Mouse (Mus musculus): ENCODE data around the gene Arl5c. TPM values are rescaled to one million over a fixed set of nuclear protein-coding genes. Genes with fewer than 3 reads are reported as not detected.

Gene Arl5c
- 9.8 and 15.7 TPM in 2 replicates for polyA plus RNA-seq (2016; fragmentation: Nextera tagmentation; extraction: Ambion mirVana)

DNA sequence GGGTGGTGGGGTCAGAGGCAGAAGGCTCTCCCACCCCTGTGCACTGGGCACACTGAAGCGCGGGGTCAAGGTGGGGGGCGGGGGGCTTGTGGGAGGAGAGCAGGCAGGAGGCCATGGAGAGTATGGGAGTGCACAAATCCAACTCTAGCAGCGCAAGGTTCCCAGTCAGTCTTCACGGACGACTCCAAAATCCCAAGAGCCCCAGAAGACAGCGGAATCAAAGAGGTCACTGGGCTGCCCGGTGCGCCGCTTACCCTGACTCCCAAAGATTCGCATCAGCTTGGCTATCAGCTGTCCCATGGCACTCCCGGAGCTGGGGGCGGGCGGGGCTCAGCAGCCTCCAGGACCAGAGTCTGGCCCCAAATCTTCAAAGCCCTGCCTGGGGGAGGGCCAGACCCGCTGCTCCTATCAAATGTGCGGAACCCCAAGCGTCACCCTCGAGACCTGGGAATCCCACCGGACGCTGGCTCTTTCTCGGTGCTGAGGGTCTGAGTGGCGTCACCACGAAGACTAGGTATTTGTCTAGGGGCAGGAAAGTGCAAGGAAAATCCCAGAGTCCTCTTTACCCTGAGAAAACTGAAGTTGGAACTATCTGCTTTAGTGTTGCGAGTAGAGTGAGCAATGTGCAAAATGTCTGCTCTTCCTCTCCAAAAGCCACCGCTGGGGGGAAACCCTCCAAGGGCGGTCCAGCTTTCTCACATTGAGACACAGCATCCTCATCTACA, at the start of gene Arl5c:
Gene Arl5c, minus strand, starts transcription at position 618 of the 725 bp plus-strand sequence.
- peaks cover 69% of the 10 kb centered on the region for H3K27me3 ChIP-seq (ENCODE audit: insufficient read depth, poor library complexity, severe bottlenecking)
- peak within 1 kb of the TSS; percentile 66 for H3K4me3 ChIP-seq
- DNase-seq (ENCODE audit: low spot score), result no peak
- WGBS, result 1% methylated on average over 26 of the region's 26 CpGs
- H3K27ac ChIP-seq, result 0 out of 2 replicates have a peak within 1 kb of the TSS, but pooled peaks have one; percentile 52
- no peaks in the 10 kb centered on the region for H3K36me3 ChIP-seq
- H3K9me3 ChIP-seq, result no peaks in the 10 kb centered on the region
- peaks cover 26% of the 10 kb centered on the region for H3K4me1 ChIP-seq

DNA sequence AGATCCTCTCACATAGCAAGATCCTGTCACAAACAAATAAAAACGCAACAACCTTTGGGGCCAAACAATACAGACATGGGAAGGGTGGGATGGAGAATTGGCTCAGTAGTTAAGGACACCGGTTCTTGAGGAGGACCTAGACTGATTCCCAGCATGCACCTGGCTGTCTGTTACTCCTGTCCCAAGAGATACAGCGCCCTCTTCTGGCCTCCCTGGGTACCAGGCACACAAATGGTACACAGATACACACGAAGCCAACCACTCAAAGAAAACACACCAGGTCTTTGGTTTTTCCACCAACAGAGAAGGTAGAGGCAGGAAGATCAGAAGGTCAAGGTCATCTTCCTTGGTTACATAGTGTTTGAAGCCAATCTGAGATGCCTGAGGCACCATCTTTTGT, 49.6 kb upstream of the Arl5c start:
- Histone ChIP-seq H3K4me3 (no peak overlapping the region), H3K4me1 (peaks cover 24% of the 10 kb centered on the region), H3K9me3 (no peaks in the 10 kb centered on the region), H3K36me3 (no peaks in the 10 kb centered on the region), H3K27me3 (ENCODE audit: insufficient read depth, poor library complexity, severe bottlenecking) (peaks cover 48% of the 10 kb centered on the region), H3K27ac (no peak overlapping the region)
- DNase-seq (ENCODE audit: low spot score), result no peak
- 67% methylated on average over 4 of the region's 4 CpGs for WGBS

DNA sequence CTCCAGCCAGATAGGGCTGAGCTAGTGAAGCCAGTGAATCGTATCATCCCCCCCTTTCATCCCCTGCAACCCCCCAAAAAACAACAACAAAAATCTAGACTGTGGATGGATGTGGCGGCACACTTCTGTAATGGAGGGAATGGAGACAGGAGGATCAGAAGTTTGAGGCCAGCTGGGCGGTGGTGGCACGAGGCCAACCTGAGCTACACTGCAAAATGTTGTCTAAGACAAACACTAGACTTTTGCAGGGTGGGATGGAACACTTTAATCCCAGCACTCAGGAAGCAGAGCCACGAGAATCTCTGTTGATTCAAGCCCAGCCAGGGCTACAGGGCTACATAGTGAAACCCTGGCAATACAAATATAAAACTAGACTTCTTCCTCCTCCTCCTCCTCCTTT, 48.1 kb upstream of the Arl5c start:
- Histone ChIP-seq H3K4me1 (peaks cover 21% of the 10 kb centered on the region), H3K9me3 (no peaks in the 10 kb centered on the region), H3K4me3 (no peak overlapping the region), H3K27me3 (ENCODE audit: insufficient read depth, poor library complexity, severe bottlenecking) (peaks cover 41% of the 10 kb centered on the region), H3K27ac (no peak overlapping the region), H3K36me3 (no peaks in the 10 kb centered on the region)
- DNase-seq (ENCODE audit: low spot score), result no peak
- WGBS, result 66% methylated on average over 5 of the region's 5 CpGs

DNA sequence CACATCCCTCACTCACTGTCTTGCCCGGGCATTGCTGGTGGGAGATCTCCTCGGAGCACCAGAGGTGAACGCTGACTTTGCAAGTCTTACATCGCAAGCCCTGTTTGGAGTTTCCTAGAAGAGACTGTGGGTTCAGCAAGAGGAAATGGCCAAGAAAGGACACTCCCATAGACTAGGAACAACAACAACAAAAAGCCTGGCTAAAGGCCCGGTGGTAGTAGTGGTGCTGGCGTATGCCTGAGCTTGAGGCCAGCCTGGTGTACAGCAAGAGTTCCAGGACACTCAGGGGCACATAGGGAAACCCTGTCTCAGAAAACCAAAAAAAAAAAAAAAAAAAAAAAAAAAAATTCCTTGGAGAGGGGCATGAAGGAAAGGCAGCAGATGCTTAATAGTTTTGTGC, 46.8 kb upstream of the Arl5c start:
- H3K9me3 ChIP-seq, result no peaks in the 10 kb centered on the region
- no peak overlapping the region for H3K27ac ChIP-seq
- H3K4me3 ChIP-seq, result no peak overlapping the region
- no peaks in the 10 kb centered on the region for H3K36me3 ChIP-seq
- H3K27me3 ChIP-seq (ENCODE audit: insufficient read depth, poor library complexity, severe bottlenecking), result peaks cover 36% of the 10 kb centered on the region
- peaks cover 22% of the 10 kb centered on the region for H3K4me1 ChIP-seq
- WGBS, result 74% methylated on average over 6 of the region's 6 CpGs
- no peak for DNase-seq (ENCODE audit: low spot score)

DNA sequence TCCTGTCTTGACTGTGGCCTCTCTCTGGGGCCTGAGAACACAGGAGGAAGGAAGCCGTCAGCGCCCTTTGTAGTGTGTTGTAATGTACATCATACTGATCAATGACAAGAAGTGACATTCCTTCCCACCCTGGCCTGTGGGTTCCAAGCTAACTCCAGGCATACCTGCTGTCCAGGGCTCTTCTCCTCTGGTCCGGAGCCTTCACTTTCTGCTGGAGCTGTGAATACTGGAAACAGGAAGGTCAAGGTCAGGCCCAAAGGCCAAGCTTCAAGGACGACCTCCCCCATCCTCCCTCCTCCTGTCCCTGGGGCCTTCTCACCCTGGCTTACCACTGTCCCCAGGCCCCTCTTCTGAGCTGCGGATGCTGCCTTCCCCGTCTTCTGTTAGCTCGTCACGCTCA, 45.0 kb upstream of the Arl5c start:
- Histone ChIP-seq H3K36me3 (no peaks in the 10 kb centered on the region), H3K9me3 (no peaks in the 10 kb centered on the region), H3K4me1 (peaks cover 27% of the 10 kb centered on the region), H3K27ac (peak overlapping the region; percentile 59; the same call in 1 of the 2 replicates), H3K4me3 (no peak overlapping the region), H3K27me3 (ENCODE audit: insufficient read depth, poor library complexity, severe bottlenecking) (peaks cover 51% of the 10 kb centered on the region)
- 61% methylated on average over 8 of the region's 8 CpGs for WGBS
- no peak for DNase-seq (ENCODE audit: low spot score)

DNA sequence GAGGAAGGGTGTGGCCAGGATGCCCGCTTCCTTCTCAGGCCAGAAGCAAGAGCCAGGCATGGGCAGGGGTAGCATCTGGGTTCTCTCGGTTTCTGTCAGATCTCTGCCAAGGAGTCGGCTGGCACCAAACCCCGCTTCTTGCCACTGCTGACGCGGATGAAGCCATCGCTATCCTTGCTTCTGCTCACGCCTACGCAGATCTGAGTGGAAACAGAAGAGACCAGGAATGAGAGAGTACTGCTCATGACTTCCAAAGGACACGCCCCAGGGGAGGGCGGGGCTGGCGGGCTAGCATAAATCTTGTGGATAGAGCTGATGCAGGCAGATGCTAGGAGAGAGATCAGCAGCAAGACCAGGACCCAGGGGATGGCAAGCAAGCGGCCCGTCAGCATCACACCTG, 41.9 kb upstream of the Arl5c start:
- Histone ChIP-seq H3K27ac (no peak overlapping the region), H3K27me3 (ENCODE audit: insufficient read depth, poor library complexity, severe bottlenecking) (peaks cover 54% of the 10 kb centered on the region), H3K9me3 (no peaks in the 10 kb centered on the region), H3K4me1 (peaks cover 32% of the 10 kb centered on the region), H3K36me3 (no peaks in the 10 kb centered on the region), H3K4me3 (no peak overlapping the region)
- WGBS, result 43% methylated on average over 14 of the region's 14 CpGs
- DNase-seq (ENCODE audit: low spot score), result no peak

DNA sequence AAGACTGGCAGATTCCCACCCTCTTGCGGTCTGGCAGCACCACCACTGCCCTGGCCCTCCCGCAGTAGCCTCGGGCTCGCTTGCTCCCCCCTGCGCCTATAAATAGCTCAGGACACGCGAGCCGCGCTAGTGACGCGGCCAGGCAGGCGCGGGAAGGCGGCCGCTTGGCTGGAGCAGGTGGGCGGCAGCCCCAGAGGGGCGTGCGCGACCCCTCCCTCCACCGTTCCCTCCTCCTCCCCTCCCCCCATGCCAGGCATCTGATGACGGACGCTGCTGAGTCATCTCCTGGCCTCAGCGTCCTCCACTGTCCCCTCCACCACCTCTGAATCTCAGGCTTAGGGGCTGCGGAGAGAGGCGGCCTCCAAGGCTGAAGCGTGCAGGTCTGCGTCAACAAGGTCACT, 40.0 kb upstream of the Arl5c start:
- peaks cover 5% of the 10 kb centered on the region for H3K36me3 ChIP-seq
- peak overlapping the region; percentile 80 for H3K27ac ChIP-seq

DNA sequence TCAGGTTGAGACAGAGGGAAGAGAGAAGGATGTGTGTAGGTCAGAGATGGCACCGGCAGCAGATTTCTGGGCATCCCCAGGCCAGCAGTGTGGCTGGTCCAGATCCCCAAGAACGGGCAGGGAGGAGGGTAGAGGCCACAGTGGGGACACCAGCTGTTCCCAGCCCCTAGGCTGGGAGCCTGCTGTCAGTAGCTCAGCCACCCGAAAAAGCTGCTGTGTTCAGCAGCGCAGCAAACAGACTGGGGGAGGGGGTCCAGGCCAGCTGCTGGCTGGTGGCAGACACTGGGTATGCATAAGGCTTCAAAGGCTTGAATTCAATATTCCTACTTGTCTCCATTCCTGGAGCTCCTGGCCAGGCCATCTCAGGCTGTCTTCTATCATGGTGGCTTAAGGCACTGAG, 38.9 kb upstream of the Arl5c start:
- H3K36me3 ChIP-seq, result peaks cover 17% of the 10 kb centered on the region
- peaks cover 25% of the 10 kb centered on the region for H3K4me1 ChIP-seq
- H3K9me3 ChIP-seq, result no peaks in the 10 kb centered on the region
- H3K27ac ChIP-seq, result no peak overlapping the region
- H3K4me3 ChIP-seq, result no peak overlapping the region
- H3K27me3 ChIP-seq (ENCODE audit: insufficient read depth, poor library complexity, severe bottlenecking), result peaks cover 45% of the 10 kb centered on the region
- no peak for DNase-seq (ENCODE audit: low spot score)
- 43% methylated on average over 4 of the region's 4 CpGs for WGBS

More for the DNA sequence above, 40.0 kb upstream of the Arl5c start:
- H3K4me3 ChIP-seq, result peak overlapping the region; percentile 57
- DNase-seq (ENCODE audit: low spot score), result peak; percentile 85
- H3K4me1 ChIP-seq, result peaks cover 28% of the 10 kb centered on the region
- H3K9me3 ChIP-seq, result no peaks in the 10 kb centered on the region
- WGBS, result 1% methylated on average over 26 of the region's 27 CpGs
- peaks cover 48% of the 10 kb centered on the region for H3K27me3 ChIP-seq (ENCODE audit: insufficient read depth, poor library complexity, severe bottlenecking)

DNA sequence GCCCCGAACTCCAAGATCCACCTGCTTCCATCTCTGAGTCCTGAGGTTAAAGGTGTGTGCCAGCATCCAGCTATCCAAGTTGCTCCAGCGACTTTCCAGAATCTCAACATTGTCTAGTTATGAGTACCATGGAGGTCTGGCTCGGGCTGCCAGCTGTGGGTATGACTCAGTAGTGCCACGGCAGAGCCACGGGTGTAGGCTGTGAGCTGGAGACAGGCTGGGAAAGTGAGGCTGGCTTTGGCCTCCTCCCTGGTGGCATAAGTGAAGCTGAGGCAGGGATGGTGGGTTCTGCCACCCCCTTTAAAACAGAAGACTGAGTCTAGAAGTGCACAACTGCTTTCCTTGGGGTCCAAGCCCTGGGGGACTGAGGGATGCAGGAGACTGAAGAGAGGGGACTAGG, 38.1 kb upstream of the Arl5c start:
- no peaks in the 10 kb centered on the region for H3K9me3 ChIP-seq
- peaks cover 24% of the 10 kb centered on the region for H3K36me3 ChIP-seq
- H3K27me3 ChIP-seq (ENCODE audit: insufficient read depth, poor library complexity, severe bottlenecking), result peaks cover 39% of the 10 kb centered on the region
- no peak overlapping the region for H3K4me3 ChIP-seq
- no peak for DNase-seq (ENCODE audit: low spot score)
- H3K4me1 ChIP-seq, result peaks cover 25% of the 10 kb centered on the region
- WGBS, result 81% methylated on average over 5 of the region's 5 CpGs
- H3K27ac ChIP-seq, result no peak overlapping the region

DNA sequence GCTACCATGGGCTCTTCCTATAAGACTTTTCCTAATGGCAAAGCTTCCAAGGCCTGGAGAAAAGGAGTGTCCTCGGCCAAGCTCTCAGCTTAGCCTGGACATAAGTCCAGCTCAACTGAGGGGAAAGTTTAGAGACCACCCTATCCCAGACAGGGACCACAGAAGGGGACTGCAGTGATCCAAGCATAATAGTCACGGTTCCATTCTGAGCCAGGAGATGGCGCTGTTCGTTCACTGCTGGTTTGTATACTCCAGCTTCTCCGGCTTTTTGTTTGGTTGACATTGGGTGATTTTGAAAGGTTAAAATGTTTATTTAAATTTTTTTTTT, 35.4 kb upstream of the Arl5c start:
- Histone ChIP-seq H3K27ac (no peak overlapping the region), H3K36me3 (peaks cover 36% of the 10 kb centered on the region), H3K4me3 (no peak overlapping the region), H3K9me3 (no peaks in the 10 kb centered on the region), H3K4me1 (peaks cover 21% of the 10 kb centered on the region), H3K27me3 (ENCODE audit: insufficient read depth, poor library complexity, severe bottlenecking) (peaks cover 17% of the 10 kb centered on the region)
- WGBS, result 9% methylated on average over 5 of the region's 5 CpGs
- peak; percentile 90 for DNase-seq (ENCODE audit: low spot score)

DNA sequence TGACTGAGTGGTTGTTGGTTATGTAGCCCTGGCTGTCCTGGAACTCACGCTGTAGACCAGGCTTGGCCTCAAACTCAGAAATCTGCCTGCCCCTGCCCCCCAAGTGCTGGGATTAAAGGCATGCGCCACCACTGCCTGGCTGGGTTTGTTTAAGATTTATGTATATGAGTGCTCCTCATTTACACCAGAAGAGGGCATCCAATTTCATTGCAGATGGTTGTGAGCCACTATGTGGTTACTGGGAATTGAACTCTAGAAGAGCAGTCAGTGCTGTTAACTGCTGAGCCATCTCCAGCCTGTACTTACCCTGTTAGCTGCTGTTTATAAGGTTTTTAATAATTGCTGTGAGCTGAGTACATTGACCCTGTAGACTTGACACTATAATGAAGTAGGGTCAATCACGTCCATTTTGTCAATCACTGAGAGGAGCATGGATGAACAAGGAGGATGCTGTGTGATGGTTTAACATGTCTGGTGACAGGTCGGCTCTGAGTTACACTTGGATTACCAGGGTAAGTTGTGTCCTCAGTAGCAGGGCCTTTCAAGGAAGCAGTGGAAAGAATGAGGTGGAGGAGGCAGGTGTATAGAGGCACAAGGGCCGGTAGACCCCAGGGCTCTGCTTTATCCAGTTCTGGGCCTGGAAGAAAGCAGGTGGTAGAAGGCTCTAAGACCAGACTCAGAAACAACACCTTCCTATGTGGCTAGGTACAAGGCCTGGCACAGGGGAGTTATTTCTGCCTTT, 34.9 kb upstream of the Arl5c start:
- no peak overlapping the region for H3K27ac ChIP-seq
- no peaks in the 10 kb centered on the region for H3K9me3 ChIP-seq
- peaks cover 12% of the 10 kb centered on the region for H3K27me3 ChIP-seq (ENCODE audit: insufficient read depth, poor library complexity, severe bottlenecking)
- H3K4me1 ChIP-seq, result peaks cover 18% of the 10 kb centered on the region
- peaks cover 36% of the 10 kb centered on the region for H3K36me3 ChIP-seq
- WGBS, result 62% methylated on average over 5 of the region's 5 CpGs
- no peak overlapping the region for H3K4me3 ChIP-seq
- DNase-seq (ENCODE audit: low spot score), result no peak

DNA sequence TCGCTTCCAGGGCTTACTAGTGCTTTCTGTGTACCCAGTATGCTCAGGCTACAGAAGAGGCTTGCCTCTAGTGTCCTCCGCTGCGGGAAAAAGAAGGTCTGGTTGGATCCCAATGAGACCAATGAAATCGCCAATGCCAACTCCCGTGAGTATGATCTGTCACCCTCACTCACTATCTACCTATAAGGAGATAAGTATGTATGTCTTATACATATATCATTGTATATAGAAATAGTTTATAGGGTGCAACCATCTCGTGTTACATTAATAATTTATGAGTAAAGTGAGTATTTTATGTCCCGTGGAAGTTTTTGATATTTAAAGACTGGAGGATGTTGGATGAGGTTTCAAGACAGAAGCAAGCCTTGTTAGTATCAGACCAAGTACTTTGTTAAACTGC, 31.8 kb upstream of the Arl5c start:
- peak overlapping the region; percentile 100 for H3K4me3 ChIP-seq
- no peaks in the 10 kb centered on the region for H3K27me3 ChIP-seq (ENCODE audit: insufficient read depth, poor library complexity, severe bottlenecking)
- 18% methylated on average over 7 of the region's 7 CpGs for WGBS
- H3K4me1 ChIP-seq, result peaks cover 18% of the 10 kb centered on the region
- peaks cover 36% of the 10 kb centered on the region for H3K36me3 ChIP-seq
- no peak for DNase-seq (ENCODE audit: low spot score)
- peak overlapping the region; percentile 100 for H3K27ac ChIP-seq
- H3K9me3 ChIP-seq, result no peaks in the 10 kb centered on the region

DNA sequence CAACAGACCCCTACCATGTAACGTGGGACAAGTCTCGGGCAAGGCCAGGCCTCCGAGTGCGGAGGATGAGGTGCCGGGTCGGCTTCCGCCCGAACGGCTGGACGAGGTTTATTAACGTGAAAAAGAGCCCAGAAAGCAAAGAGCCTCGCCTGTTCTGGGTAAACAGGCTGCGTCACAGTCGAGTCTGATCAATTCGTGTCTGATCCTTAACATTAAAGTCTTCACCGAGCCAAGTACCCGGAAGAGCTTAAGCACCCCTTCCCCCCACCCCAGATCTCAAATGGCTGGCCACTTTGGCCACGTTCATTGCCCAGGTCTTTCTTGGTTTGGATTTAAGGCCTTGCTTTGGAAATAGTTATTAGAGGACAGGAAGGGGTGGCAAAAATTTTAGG, 31.3 kb upstream of the Arl5c start:
- Histone ChIP-seq H3K9me3 (no peaks in the 10 kb centered on the region), H3K27me3 (ENCODE audit: insufficient read depth, poor library complexity, severe bottlenecking) (no peaks in the 10 kb centered on the region)
- under 1% methylated on average over 18 of the region's 18 CpGs for WGBS

More for the DNA sequence above, 31.3 kb upstream of the Arl5c start:
- peak overlapping the region; percentile 100 for H3K27ac ChIP-seq
- peaks cover 23% of the 10 kb centered on the region for H3K4me1 ChIP-seq
- DNase-seq (ENCODE audit: low spot score), result no peak
- peaks cover 36% of the 10 kb centered on the region for H3K36me3 ChIP-seq
- H3K4me3 ChIP-seq, result peak overlapping the region; percentile 100
